Mouse (Mus musculus): ENCODE measurements around the gene Wdr89. TPM values are rescaled to one million over a fixed set of nuclear protein-coding genes. Genes with fewer than 3 reads are reported as not detected.
"Not testable (repeated sequence)": the region's sequence is repeated elsewhere in the genome, so short reads cannot be mapped to it uniquely, and the experiment has no call there.

The Wdr89 gene
- polyA plus RNA-seq (2016; fragmentation: Nextera tagmentation; extraction: Ambion mirVana) = 15.2 and 17.5 TPM in 2 replicates

GRCm38 (mm10) chr12:75669258-75670106 is at the start of gene Wdr89:
Wdr89 (minus strand) TSS chr12:75669537.
- peak within 1 kb of the TSS; percentile 70 for H3K4me3 ChIP-seq
- H3K4me1 ChIP-seq = peaks cover 19% of the 10 kb centered on the region
- WGBS = under 1% methylated on average over 55 of the region's 55 CpGs
- H3K9me3 ChIP-seq (replicated peaks) = no peaks in the 10 kb centered on the region
- peak within 1 kb of the TSS; percentile 90 for H3K27ac ChIP-seq
- H3K36me3 ChIP-seq = no peaks in the 10 kb centered on the region
- no peaks in the 10 kb centered on the region for H3K27me3 ChIP-seq (ENCODE audit: low read depth, poor library complexity, severe bottlenecking)
- peak; percentile 99 for DNase-seq (ENCODE audit: low spot score)

GRCm38 (mm10) chr12:75713596-75713995 is 44.3 kb upstream of the Wdr89 start:
- H3K4me3 ChIP-seq = no peak overlapping the region
- no peaks in the 10 kb centered on the region for H3K4me1 ChIP-seq
- H3K9me3 ChIP-seq (replicated peaks) = no peaks in the 10 kb centered on the region
- 0 out of 2 replicates have a peak, but pooled peaks cover 3% of the 10 kb centered on the region for H3K36me3 ChIP-seq
- DNase-seq (ENCODE audit: low spot score) = no peak
- 89% methylated on average over 9 of the region's 9 CpGs for WGBS
- H3K27me3 ChIP-seq (ENCODE audit: low read depth, poor library complexity, severe bottlenecking) = no peaks in the 10 kb centered on the region
- H3K27ac ChIP-seq = no peak overlapping the region

- H3K4me3 ChIP-seq = not testable (repeated sequence)
- 93% methylated on average over 7 of the region's 7 CpGs for whole genome bisulfite sequencing
Measured at GRCm38 (mm10) chr12:75712905-75713304, 43.6 kb upstream of the Wdr89 start.

GRCm38 (mm10) chr12:75710596-75711376 is 41.4 kb upstream of the Wdr89 start:
- no peak overlapping the region for H3K27ac ChIP-seq
- no peaks in the 10 kb centered on the region for H3K9me3 ChIP-seq (replicated peaks)
- H3K4me3 ChIP-seq = no peak overlapping the region
- H3K4me1 ChIP-seq = no peaks in the 10 kb centered on the region
- H3K27me3 ChIP-seq (ENCODE audit: low read depth, poor library complexity, severe bottlenecking) = no peaks in the 10 kb centered on the region
- H3K36me3 ChIP-seq = no peaks in the 10 kb centered on the region
- 88% methylated on average over 9 of the region's 9 CpGs for WGBS
- DNase-seq (ENCODE audit: low spot score) = no peak

More at GRCm38 (mm10) chr12:75712905-75713304, 43.6 kb upstream of the Wdr89 start:
- not testable (repeated sequence) for H3K9me3 ChIP-seq (replicated peaks); H3K4me1 ChIP-seq; H3K36me3 ChIP-seq; H3K27me3 ChIP-seq (ENCODE audit: low read depth, poor library complexity, severe bottlenecking); H3K27ac ChIP-seq; DNase-seq (ENCODE audit: low spot score)

GRCm38 (mm10) chr12:75709506-75709905 is 40.2 kb upstream of the Wdr89 start:
- no peak overlapping the region for H3K4me3 ChIP-seq
- DNase-seq (ENCODE audit: low spot score) = no peak
- H3K9me3 ChIP-seq (replicated peaks) = no peaks in the 10 kb centered on the region
- H3K36me3 ChIP-seq = no peaks in the 10 kb centered on the region
- H3K4me1 ChIP-seq = no peaks in the 10 kb centered on the region
- no peak overlapping the region for H3K27ac ChIP-seq
- whole genome bisulfite sequencing = 91% methylated on average over 2 of the region's 2 CpGs
- no peaks in the 10 kb centered on the region for H3K27me3 ChIP-seq (ENCODE audit: low read depth, poor library complexity, severe bottlenecking)

GRCm38 (mm10) chr12:75706670-75707069 is 37.3 kb upstream of the Wdr89 start:
- Histone ChIP-seq H3K9me3 (replicated peaks) (no peaks in the 10 kb centered on the region), H3K4me3 (no peak overlapping the region), H3K27ac (no peak overlapping the region), H3K36me3 (no peaks in the 10 kb centered on the region), H3K27me3 (ENCODE audit: low read depth, poor library complexity, severe bottlenecking) (no peaks in the 10 kb centered on the region), H3K4me1 (peaks cover 7% of the 10 kb centered on the region)
- DNase-seq (ENCODE audit: low spot score) = no peak
- WGBS = 85% methylated on average over 7 of the region's 7 CpGs

- H3K4me3 ChIP-seq = no peak overlapping the region
- H3K27ac ChIP-seq = no peak overlapping the region
- peaks cover 14% of the 10 kb centered on the region for H3K4me1 ChIP-seq
- H3K36me3 ChIP-seq = no peaks in the 10 kb centered on the region
- H3K9me3 ChIP-seq (replicated peaks) = no peaks in the 10 kb centered on the region
- no peaks in the 10 kb centered on the region for H3K27me3 ChIP-seq (ENCODE audit: low read depth, poor library complexity, severe bottlenecking)
- 87% methylated on average over 3 of the region's 3 CpGs for WGBS
- no peak for DNase-seq (ENCODE audit: low spot score)
Measured at GRCm38 (mm10) chr12:75702739-75703122, 33.4 kb upstream of the Wdr89 start.

GRCm38 (mm10) chr12:75702084-75702738 is 32.9 kb upstream of the Wdr89 start:
- H3K27me3 ChIP-seq (ENCODE audit: low read depth, poor library complexity, severe bottlenecking) = no peaks in the 10 kb centered on the region
- peak overlapping the region; percentile 34; the same call in 1 of the 2 replicates for H3K4me3 ChIP-seq
- H3K4me1 ChIP-seq = peaks cover 14% of the 10 kb centered on the region
- H3K27ac ChIP-seq = peak overlapping the region; percentile 59; the same call in 1 of the 2 replicates
- H3K36me3 ChIP-seq = no peaks in the 10 kb centered on the region
- DNase-seq (ENCODE audit: low spot score) = peak; percentile 32
- no peaks in the 10 kb centered on the region for H3K9me3 ChIP-seq (replicated peaks)
- WGBS = 73% methylated on average over 14 of the region's 14 CpGs

GRCm38 (mm10) chr12:75701173-75702083 is 32.1 kb upstream of the Wdr89 start:
- H3K9me3 ChIP-seq (replicated peaks) = no peaks in the 10 kb centered on the region
- no peaks in the 10 kb centered on the region for H3K36me3 ChIP-seq
- H3K4me1 ChIP-seq = peaks cover 14% of the 10 kb centered on the region
- peak overlapping the region; percentile 59 for H3K27ac ChIP-seq
- H3K4me3 ChIP-seq = peak overlapping the region; percentile 34
- peak; percentile 51 for DNase-seq (ENCODE audit: low spot score)
- H3K27me3 ChIP-seq (ENCODE audit: low read depth, poor library complexity, severe bottlenecking) = no peaks in the 10 kb centered on the region
- WGBS = 40% methylated on average over 21 of the region's 21 CpGs

GRCm38 (mm10) chr12:75698692-75699091 is 29.4 kb upstream of the Wdr89 start:
- Histone ChIP-seq H3K27ac (no peak overlapping the region), H3K4me1 (peaks cover 14% of the 10 kb centered on the region), H3K4me3 (no peak overlapping the region), H3K27me3 (ENCODE audit: low read depth, poor library complexity, severe bottlenecking) (no peaks in the 10 kb centered on the region), H3K9me3 (replicated peaks) (no peaks in the 10 kb centered on the region), H3K36me3 (no peaks in the 10 kb centered on the region)
- no peak for DNase-seq (ENCODE audit: low spot score)
- 89% methylated on average over 3 of the region's 3 CpGs for WGBS

GRCm38 (mm10) chr12:75695845-75696244 is 26.5 kb upstream of the Wdr89 start:
- not testable (repeated sequence) for H3K9me3 ChIP-seq (replicated peaks); H3K27me3 ChIP-seq (ENCODE audit: low read depth, poor library complexity, severe bottlenecking); H3K36me3 ChIP-seq; H3K27ac ChIP-seq; H3K4me1 ChIP-seq; DNase-seq (ENCODE audit: low spot score); H3K4me3 ChIP-seq
- 88% methylated on average over 1 of the region's 1 CpGs for WGBS

GRCm38 (mm10) chr12:75689003-75689402 is 19.7 kb upstream of the Wdr89 start:
- no peak for DNase-seq (ENCODE audit: low spot score)
- no peaks in the 10 kb centered on the region for H3K4me1 ChIP-seq

More at GRCm38 (mm10) chr12:75689003-75689402, 19.7 kb upstream of the Wdr89 start:
- no peaks in the 10 kb centered on the region for H3K27me3 ChIP-seq (ENCODE audit: low read depth, poor library complexity, severe bottlenecking)
- no peak overlapping the region for H3K27ac ChIP-seq
- no peak overlapping the region for H3K4me3 ChIP-seq
- H3K9me3 ChIP-seq (replicated peaks) = no peaks in the 10 kb centered on the region
- WGBS = 88% methylated on average over 2 of the region's 2 CpGs
- H3K36me3 ChIP-seq = no peaks in the 10 kb centered on the region
